Mouse (Mus musculus): ENCODE measurements at regions not wholly inside any gene's neighbourhood (a gene's known extent, or its start where the extent isn't known, plus 50 kb on each side); places are given as distances from the start of the nearest gene placed in this dataset.

DNA sequence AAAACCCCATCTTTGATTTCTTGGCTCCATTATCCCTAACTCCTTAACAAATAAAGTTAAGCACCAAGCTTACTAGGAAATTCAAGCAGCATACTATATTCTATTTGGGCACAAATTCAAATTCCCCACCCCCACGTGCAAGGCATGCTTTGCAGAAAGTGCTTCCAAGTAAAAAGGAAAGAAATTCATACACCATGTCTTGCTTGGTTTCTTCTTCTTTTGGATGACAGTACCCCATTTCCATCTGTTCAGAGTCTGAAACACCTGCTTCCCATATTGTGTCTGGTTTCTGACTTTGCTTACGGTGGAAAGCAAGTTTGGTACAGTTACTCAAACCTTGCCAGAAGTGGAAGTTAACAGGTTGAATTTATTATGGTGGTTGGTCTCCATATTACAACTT is 353.5 kb downstream of the Nsun3 start:
- H3K9me3 ChIP-seq (ENCODE audit: control insufficient read depth, low read length) = no peaks in the 10 kb centered on the region
- no peak overlapping the region for H3K27ac ChIP-seq
- H3K36me3 ChIP-seq (replicated peaks; ENCODE audit: control insufficient read depth, insufficient read depth, low read depth) = no peaks in the 10 kb centered on the region
- DNase-seq (ENCODE audit: low read depth in 3 of 3, low spot score in 3 of 3) (no peak), ATAC-seq (ENCODE audit: insufficient read depth) (no peak)
- H3K4me3 ChIP-seq (ENCODE audit: insufficient read depth in 1 of 2, low read depth in 2 of 2, low read length in 2 of 2) = no peak overlapping the region
- no peaks in the 10 kb centered on the region for H3K4me1 ChIP-seq (replicated peaks; ENCODE audit: control insufficient read depth in 2 of 2, insufficient read depth in 2 of 2, low read length in 1 of 2)
- no peak overlapping the region for H3K4me2 ChIP-seq (ENCODE audit: low read depth)
- 60% methylated on average over 2 of the region's 2 CpGs for WGBS (ENCODE audit: insufficient replicate concordance)
- H3K9ac ChIP-seq (replicated peaks) = no peak overlapping the region
- no peaks in the 10 kb centered on the region for H3K27me3 ChIP-seq (ENCODE audit: control insufficient read depth, insufficient read depth, low read length)
- TF ChIP-seq CTCF (IDR thresholded peaks at IDR 0.05; ENCODE audit: low read depth) = no peak
- no peak for TF ChIP-seq EP300 (IDR thresholded peaks at IDR 0.05; ENCODE audit: low read depth)

- TF ChIP-seq EP300 (IDR thresholded peaks at IDR 0.05; ENCODE audit: low read depth) = no peak
- TF ChIP-seq CTCF (IDR thresholded peaks at IDR 0.05; ENCODE audit: low read depth) = no peak
- Histone ChIP-seq H3K4me1 (replicated peaks; ENCODE audit: control insufficient read depth in 2 of 2, insufficient read depth in 2 of 2, low read length in 1 of 2) (no peaks in the 10 kb centered on the region), H3K4me2 (ENCODE audit: low read depth) (no peak overlapping the region), H3K9me3 (ENCODE audit: control insufficient read depth, low read length) (no peaks in the 10 kb centered on the region), H3K4me3 (ENCODE audit: insufficient read depth in 1 of 2, low read depth in 2 of 2, low read length in 2 of 2) (no peak overlapping the region), H3K27ac (no peak overlapping the region), H3K36me3 (replicated peaks; ENCODE audit: control insufficient read depth, insufficient read depth, low read depth) (no peaks in the 10 kb centered on the region), H3K27me3 (ENCODE audit: control insufficient read depth, insufficient read depth, low read length) (no peaks in the 10 kb centered on the region), H3K9ac (replicated peaks) (no peak overlapping the region)
- 11% methylated on average over 1 of the region's 1 CpGs for WGBS (ENCODE audit: insufficient replicate concordance)
- ATAC-seq (ENCODE audit: insufficient read depth) (no peak), DNase-seq (ENCODE audit: low read depth in 3 of 3, low spot score in 3 of 3) (no peak)
Observed at GRCm38 (mm10) chr16:62414485-62414884, 372.1 kb downstream of the Nsun3 start.

DNA sequence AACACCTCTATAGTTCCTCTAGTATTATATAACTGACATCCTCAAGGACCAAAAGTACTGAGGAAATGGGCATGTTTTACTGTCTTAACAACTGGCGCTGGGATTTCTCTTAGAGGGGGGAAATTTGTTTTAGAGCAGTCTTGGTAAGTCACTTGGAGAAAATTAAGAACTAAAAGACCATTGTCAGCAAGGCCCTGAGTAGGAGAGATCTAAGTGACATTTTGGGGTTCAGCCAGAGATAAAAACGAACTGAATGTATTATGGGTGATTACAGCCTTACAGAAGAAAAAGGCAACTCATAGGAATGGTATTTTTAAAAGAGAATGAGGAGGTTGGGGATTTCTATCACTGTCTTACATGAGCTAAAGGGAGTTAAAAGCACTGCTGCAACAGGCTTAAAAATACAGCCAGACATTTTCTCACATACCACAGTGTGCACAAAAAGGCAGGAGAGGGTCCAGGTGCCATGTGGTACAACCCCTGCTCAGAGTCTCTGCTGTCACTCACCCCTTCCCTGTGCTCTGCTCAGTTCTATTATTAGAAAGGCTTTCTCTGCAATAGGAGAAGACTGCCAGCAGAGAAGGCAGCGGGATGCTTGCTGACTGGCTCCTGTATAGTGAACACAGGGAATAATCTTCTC is 379.0 kb downstream of the Nsun3 start:
- H3K36me3 ChIP-seq (replicated peaks; ENCODE audit: control insufficient read depth, insufficient read depth, low read depth) = no peaks in the 10 kb centered on the region
- no peak for TF ChIP-seq EP300 (IDR thresholded peaks at IDR 0.05; ENCODE audit: low read depth)
- no peak for TF ChIP-seq CTCF (IDR thresholded peaks at IDR 0.05; ENCODE audit: low read depth)
- no peak overlapping the region for H3K4me2 ChIP-seq (ENCODE audit: low read depth)
- no peaks in the 10 kb centered on the region for H3K27me3 ChIP-seq (ENCODE audit: control insufficient read depth, insufficient read depth, low read length)
- ATAC-seq (ENCODE audit: insufficient read depth) = no peak
- H3K9me3 ChIP-seq (ENCODE audit: control insufficient read depth, low read length) = no peaks in the 10 kb centered on the region
- 41% methylated on average over 3 of the region's 3 CpGs for WGBS (ENCODE audit: insufficient replicate concordance)
- no peak for DNase-seq (ENCODE audit: low read depth in 3 of 3, low spot score in 3 of 3)
- H3K27ac ChIP-seq = no peak overlapping the region
- no peak overlapping the region for H3K9ac ChIP-seq (replicated peaks)
- no peaks in the 10 kb centered on the region for H3K4me1 ChIP-seq (replicated peaks; ENCODE audit: control insufficient read depth in 2 of 2, insufficient read depth in 2 of 2, low read length in 1 of 2)
- H3K4me3 ChIP-seq (ENCODE audit: insufficient read depth in 1 of 2, low read depth in 2 of 2, low read length in 2 of 2) = no peak overlapping the region

DNA sequence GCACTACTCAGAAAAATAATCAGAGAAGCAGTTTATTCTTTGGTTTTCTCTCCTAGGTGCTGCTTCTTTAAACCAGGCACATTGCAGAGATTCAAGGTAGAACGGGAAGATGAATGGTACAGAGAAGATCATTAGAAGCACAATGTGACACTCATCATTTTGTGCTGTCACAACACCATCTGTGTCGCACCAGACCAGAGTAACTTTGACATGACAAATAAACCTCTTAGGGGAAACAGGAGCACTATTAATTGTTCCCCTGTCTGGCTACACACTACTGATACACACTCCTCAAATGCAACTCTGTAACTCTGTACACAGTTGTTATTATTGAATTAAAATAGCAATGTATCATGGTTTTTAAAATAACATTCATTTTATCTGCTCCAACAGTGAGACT is 380.2 kb downstream of the Nsun3 start:
- no peaks in the 10 kb centered on the region for H3K36me3 ChIP-seq (replicated peaks; ENCODE audit: control insufficient read depth, insufficient read depth, low read depth)

GRCm38 (mm10) chr16:62357279-62357678 is 429.3 kb downstream of the Nsun3 start:
- TF ChIP-seq CTCF (IDR thresholded peaks at IDR 0.05; ENCODE audit: low read depth) (no peak), EP300 (IDR thresholded peaks at IDR 0.05; ENCODE audit: low read depth) (no peak)
- Histone ChIP-seq H3K9ac (replicated peaks) (no peak overlapping the region), H3K4me3 (ENCODE audit: insufficient read depth in 1 of 2, low read depth in 2 of 2, low read length in 2 of 2) (no peak overlapping the region), H3K27ac (no peak overlapping the region), H3K9me3 (ENCODE audit: control insufficient read depth, low read length) (no peaks in the 10 kb centered on the region), H3K27me3 (ENCODE audit: control insufficient read depth, insufficient read depth, low read length) (no peaks in the 10 kb centered on the region), H3K36me3 (replicated peaks; ENCODE audit: control insufficient read depth, insufficient read depth, low read depth) (no peaks in the 10 kb centered on the region), H3K4me2 (ENCODE audit: low read depth) (no peak overlapping the region), H3K4me1 (replicated peaks; ENCODE audit: control insufficient read depth in 2 of 2, insufficient read depth in 2 of 2, low read length in 1 of 2) (no peaks in the 10 kb centered on the region)
- DNase-seq (ENCODE audit: low read depth in 3 of 3, low spot score in 3 of 3) (no peak), ATAC-seq (ENCODE audit: insufficient read depth) (no peak)

More for the DNA sequence above, 380.2 kb downstream of the Nsun3 start:
- no peak overlapping the region for H3K27ac ChIP-seq
- H3K4me2 ChIP-seq (ENCODE audit: low read depth) = no peak overlapping the region
- no peak overlapping the region for H3K9ac ChIP-seq (replicated peaks)
- no peak for TF ChIP-seq EP300 (IDR thresholded peaks at IDR 0.05; ENCODE audit: low read depth)
- TF ChIP-seq CTCF (IDR thresholded peaks at IDR 0.05; ENCODE audit: low read depth) = no peak
- no peaks in the 10 kb centered on the region for H3K9me3 ChIP-seq (ENCODE audit: control insufficient read depth, low read length)
- H3K27me3 ChIP-seq (ENCODE audit: control insufficient read depth, insufficient read depth, low read length) = no peaks in the 10 kb centered on the region
- DNase-seq (ENCODE audit: low read depth in 3 of 3, low spot score in 3 of 3) (no peak), ATAC-seq (ENCODE audit: insufficient read depth) (no peak)
- H3K4me3 ChIP-seq (ENCODE audit: insufficient read depth in 1 of 2, low read depth in 2 of 2, low read length in 2 of 2) = no peak overlapping the region
- no peaks in the 10 kb centered on the region for H3K4me1 ChIP-seq (replicated peaks; ENCODE audit: control insufficient read depth in 2 of 2, insufficient read depth in 2 of 2, low read length in 1 of 2)
- 62% methylated on average over 2 of the region's 2 CpGs for WGBS (ENCODE audit: insufficient replicate concordance)
